Mouse (Mus musculus) testis, adult 2 months (tissue): ENCODE results near the gene Tigd4. TPM values are rescaled to one million over a fixed set of nuclear protein-coding genes. Genes with fewer than 3 reads are reported as not detected.

ENCODE experiments used
- H3K27ac ChIP-seq: fragments of 200-500 bp; 2 replicates; pipeline ENCODE4 v1.5.1; 2012; ENCODE audit warnings: low read depth, low read length; ENCODE audit not compliant: control insufficient read depth, insufficient read depth
- H3K27me3 ChIP-seq: fragments of 200-500 bp; 2 replicates; pipeline ENCODE4 v1.6.1; 2012; ENCODE audit warnings: mild to moderate bottlenecking, low read length, moderate library complexity; ENCODE audit not compliant: control insufficient read depth, insufficient read depth
- H3K36me3 ChIP-seq: fragments of 200-500 bp; 2 replicates; pipeline ENCODE4 v1.6.1; 2012; ENCODE audit warnings: mild to moderate bottlenecking, low read length; ENCODE audit not compliant: control insufficient read depth, insufficient read depth
- H3K4me1 ChIP-seq: fragments of 200-500 bp; 2 replicates; pipeline ENCODE4 v1.6.1; 2012; ENCODE audit warnings: low read length; ENCODE audit not compliant: control insufficient read depth, insufficient read depth
- H3K4me3 ChIP-seq: fragments of 200-500 bp; 2 replicates; pipeline ENCODE4 v1.5.1; 2012; ENCODE audit warnings: low read depth, mild to moderate bottlenecking, low read length, moderate library complexity, mixed read lengths; ENCODE audit not compliant: control insufficient read depth
- CTCF ChIP-seq: fragments of 200-500 bp; IDR thresholded peaks from 2 replicates; pipeline ENCODE4 v1.5.1; 2012; ENCODE audit warnings: low read depth, mild to moderate bottlenecking, inconsistent platforms, low read length, moderate library complexity; ENCODE audit not compliant: control insufficient read depth, insufficient read depth, insufficient replicate concordance
- POLR2A ChIP-seq: fragments of 200-500 bp; IDR thresholded peaks from 2 replicates; pipeline ENCODE4 v1.6.1; 2012; ENCODE audit warnings: low read depth, mild to moderate bottlenecking, inconsistent platforms, low read length, moderate library complexity; ENCODE audit not compliant: control insufficient read depth
- polyA plus RNA-seq: library from polyadenylated mRNA; depleted of rRNA; stranded (reverse); fragments of >200 nt; gene quantifications from 2 replicates; pipeline ENCODE4 v1.2.3, GENCODE M21; 2012

The Tigd4 gene
- polyA plus RNA-seq, 1 experiment, result 0.02 TPM

GRCm38 (mm10) chr3:84637095-84637494, 43.7 kb downstream of the Tigd4 start:
- Histone ChIP-seq H3K27me3 (no peaks in the 10 kb centered on the region), H3K4me1 (no peaks in the 10 kb centered on the region), H3K27ac (no peak overlapping the region), H3K4me3 (no peak overlapping the region), H3K36me3 (no peaks in the 10 kb centered on the region)
- TF ChIP-seq POLR2A (no peak), CTCF (no peak)

GRCm38 (mm10) chr3:84637890-84638578, 44.7 kb downstream of the Tigd4 start:
- Histone ChIP-seq H3K4me3 (no peak overlapping the region), H3K36me3 (no peaks in the 10 kb centered on the region), H3K27me3 (no peaks in the 10 kb centered on the region), H3K27ac (no peak overlapping the region), H3K4me1 (no peaks in the 10 kb centered on the region)
- TF ChIP-seq POLR2A (no peak), CTCF (no peak)

GRCm38 (mm10) chr3:84638858-84639257, 45.5 kb downstream of the Tigd4 start:
- no peak overlapping the region for H3K27ac ChIP-seq
- TF ChIP-seq CTCF (no peak), POLR2A (no peak)

GRCm38 (mm10) chr3:84639767-84640500, 46.6 kb downstream of the Tigd4 start:
- Histone ChIP-seq H3K27me3 (no peaks in the 10 kb centered on the region), H3K27ac (no peak overlapping the region), H3K4me3 (no peak overlapping the region), H3K4me1 (no peaks in the 10 kb centered on the region), H3K36me3 (no peaks in the 10 kb centered on the region)
- TF ChIP-seq CTCF (no peak), POLR2A (no peak)

More at GRCm38 (mm10) chr3:84638858-84639257, 45.5 kb downstream of the Tigd4 start:
- no peaks in the 10 kb centered on the region for H3K27me3 ChIP-seq
- H3K36me3 ChIP-seq, result no peaks in the 10 kb centered on the region
- no peaks in the 10 kb centered on the region for H3K4me1 ChIP-seq
- no peak overlapping the region for H3K4me3 ChIP-seq

DNA sequence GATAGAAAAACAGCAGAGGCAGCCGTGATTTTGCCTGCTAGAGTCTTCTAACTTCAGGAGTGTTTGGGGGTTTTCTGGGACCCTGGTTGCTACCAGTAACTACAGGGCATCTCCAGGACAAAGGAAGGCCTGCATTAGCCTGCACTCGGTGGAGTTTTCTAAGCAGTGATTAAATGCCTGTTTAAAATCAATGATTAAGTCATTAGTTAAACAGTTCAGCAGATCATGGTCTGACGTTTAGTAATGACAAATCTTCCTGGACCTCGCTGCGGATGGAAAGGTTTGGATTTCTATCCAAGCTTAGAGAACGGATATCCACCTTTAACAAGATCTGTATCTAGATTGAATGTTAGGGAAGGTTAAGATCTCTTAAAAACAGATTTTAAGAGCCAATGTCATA, 47.2 kb downstream of the Tigd4 start:
- H3K4me3 ChIP-seq, result no peak overlapping the region
- TF ChIP-seq POLR2A (no peak), CTCF (no peak)

DNA sequence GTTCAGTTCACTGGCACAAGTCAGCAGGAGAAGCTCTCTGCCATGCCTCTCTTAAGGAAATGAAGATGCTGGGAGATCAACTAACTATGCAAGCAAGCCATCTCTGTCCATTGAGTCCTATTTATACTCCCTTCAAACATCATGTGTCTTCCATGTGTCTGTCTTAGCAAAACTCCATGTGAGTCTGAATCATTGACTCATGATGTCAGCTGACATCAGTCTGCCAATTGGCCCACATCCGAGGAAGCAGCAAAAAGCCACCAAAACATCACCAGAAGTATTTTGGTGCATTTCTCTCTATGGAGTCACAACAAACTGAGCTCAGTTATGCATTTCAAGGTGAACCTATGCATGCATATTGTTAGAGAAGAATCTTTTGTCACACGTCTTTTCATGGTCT, 48.0 kb downstream of the Tigd4 start:
- Histone ChIP-seq H3K27me3 (no peaks in the 10 kb centered on the region), H3K4me3 (no peak overlapping the region), H3K4me1 (no peaks in the 10 kb centered on the region), H3K36me3 (no peaks in the 10 kb centered on the region), H3K27ac (no peak overlapping the region)
- no peak for TF ChIP-seq CTCF
- no peak for TF ChIP-seq POLR2A

More for the DNA sequence above, 47.2 kb downstream of the Tigd4 start:
- Histone ChIP-seq H3K36me3 (no peaks in the 10 kb centered on the region), H3K27me3 (no peaks in the 10 kb centered on the region), H3K27ac (no peak overlapping the region), H3K4me1 (no peaks in the 10 kb centered on the region)

GRCm38 (mm10) chr3:84642942-84643341, 49.6 kb downstream of the Tigd4 start:
- Histone ChIP-seq H3K27me3 (no peaks in the 10 kb centered on the region), H3K27ac (no peak overlapping the region), H3K36me3 (no peaks in the 10 kb centered on the region), H3K4me1 (no peaks in the 10 kb centered on the region; the same call in 1 of the 2 replicates), H3K4me3 (no peak overlapping the region)
- TF ChIP-seq POLR2A (no peak), CTCF (no peak)
